Mouse (Mus musculus) erythroblast, embryonic 14.5 days (primary cell): ENCODE results near the gene Map7.

Source experiments
- GATA1 ChIP-seq: IDR thresholded peaks from 2 replicates; pipeline ENCODE4 v1.6.1; 2012; ENCODE audit warnings: low read length, inconsistent platforms, mixed read lengths
- TAL1 ChIP-seq: IDR thresholded peaks from 3 replicates; pipeline ENCODE4 v1.6.1; 2012; ENCODE audit warnings: low read length, inconsistent platforms, mixed read lengths

- no peak for TF ChIP-seq GATA1
- TF ChIP-seq TAL1: no peak
Measured at GRCm38 (mm10) chr10:20153507-20153906, 5.2 kb downstream of the Map7 start.
